Mouse (Mus musculus) mesoderm, embryonic 11.5 days (tissue): Measurements from ENCODE around the gene Stk25.
A peak's percentile ranks its signal among the peaks of the same experiment; 100 is the strongest.

Source experiments
- DNase-seq: peaks from one replicate; pipeline ENCODE4 v3.0.0-alpha.2; 2012; ENCODE audit warnings: low read depth, low spot score

Gene Stk25

GRCm38 (mm10) chr1:93669941-93670340 is 11.5 kb upstream of the Stk25 start:
- no peak for DNase-seq

GRCm38 (mm10) chr1:93668791-93669548 is 10.5 kb upstream of the Stk25 start:
- DNase-seq, result peak; percentile 83

GRCm38 (mm10) chr1:93667760-93668400 is 9.4 kb upstream of the Stk25 start:
- peak; percentile 28 for DNase-seq

GRCm38 (mm10) chr1:93657025-93657360 is 1.5 kb downstream of the Stk25 start:
- no peak for DNase-seq

GRCm38 (mm10) chr1:93656325-93657024 is 2.0 kb downstream of the Stk25 start:
- no peak for DNase-seq

GRCm38 (mm10) chr1:93654798-93655197 is 3.7 kb downstream of the Stk25 start:
- DNase-seq, result no peak

- no peak for DNase-seq
Measured at GRCm38 (mm10) chr1:93654275-93654674, 4.2 kb downstream of the Stk25 start.

GRCm38 (mm10) chr1:93649604-93650172 is 8.8 kb downstream of the Stk25 start:
- no peak for DNase-seq

- DNase-seq, result no peak
Measured at GRCm38 (mm10) chr1:93642692-93643091, 15.8 kb downstream of the Stk25 start.

- DNase-seq, result no peak
Measured at GRCm38 (mm10) chr1:93641978-93642377, 16.5 kb downstream of the Stk25 start.

GRCm38 (mm10) chr1:93636211-93636897 is 22.1 kb downstream of the Stk25 start:
- no peak for DNase-seq

GRCm38 (mm10) chr1:93635580-93636192 is 22.8 kb downstream of the Stk25 start:
- peak; percentile 99 for DNase-seq

GRCm38 (mm10) chr1:93635091-93635579 is 23.3 kb downstream of the Stk25 start:
- peak; percentile 21 for DNase-seq

- DNase-seq, result peak; percentile 36
Measured at GRCm38 (mm10) chr1:93634481-93634891, 24.0 kb downstream of the Stk25 start.

GRCm38 (mm10) chr1:93632723-93633122 is 25.7 kb downstream of the Stk25 start:
- no peak for DNase-seq

- no peak for DNase-seq
Measured at GRCm38 (mm10) chr1:93630796-93631195, 27.7 kb downstream of the Stk25 start.

- DNase-seq, result no peak
Measured at GRCm38 (mm10) chr1:93624502-93624901, 34.0 kb downstream of the Stk25 start.

GRCm38 (mm10) chr1:93618948-93619347 is 39.5 kb downstream of the Stk25 start:
- no peak for DNase-seq

- DNase-seq, result peak; percentile 30
Measured at GRCm38 (mm10) chr1:93618059-93618748, 40.3 kb downstream of the Stk25 start.

- no peak for DNase-seq
Measured at GRCm38 (mm10) chr1:93609762-93610161, 48.7 kb downstream of the Stk25 start.
